Mouse (Mus musculus): ENCODE results near the gene Rnf217.

- TF ChIP-seq POLR2A (IDR thresholded peaks at IDR 0.05; ENCODE audit: extremely low read depth, insufficient read depth, low read length) (no peak), CTCF (IDR thresholded peaks at IDR 0.05; ENCODE audit: extremely low read depth, insufficient read depth, low read length) (no peak)
Observed at GRCm38 (mm10) chr10:31595326-31595725, 13.7 kb downstream of the Rnf217 start.
